Mouse (Mus musculus) cerebral cortex, adult 2 months (tissue): ENCODE results near the gene Cpeb2.

Experiments
- WGBS: fragments of 180-500 bp; shearing (Covaris S2); methylation state at CpG from one replicate; pipeline ENCODE4 v1.1.7; 2018; 5-methylcytosine and 5-hydroxymethylcytosine counted together

The Cpeb2 gene

DNA sequence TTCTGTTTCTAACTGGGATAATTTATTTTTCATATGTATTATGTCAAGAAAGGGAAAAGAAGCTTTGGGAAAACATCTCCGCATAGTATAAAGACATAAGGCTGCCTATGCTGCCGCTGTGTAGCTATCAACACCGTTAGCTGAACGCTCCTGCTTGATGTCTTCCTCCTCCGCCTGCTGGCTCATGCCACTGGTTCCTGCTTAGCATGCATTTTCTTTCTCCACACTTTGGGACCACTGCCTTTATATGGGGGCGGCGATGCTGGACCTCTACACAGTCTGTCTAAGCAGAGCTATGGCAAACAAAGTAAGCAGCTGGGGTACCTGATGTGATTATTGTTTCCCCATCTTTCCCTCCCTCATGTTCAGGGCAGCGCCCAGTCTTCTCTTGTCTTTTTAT, 13.3 kb downstream of the Cpeb2 start:
- 41% methylated on average over 8 of the region's 8 CpGs for WGBS

DNA sequence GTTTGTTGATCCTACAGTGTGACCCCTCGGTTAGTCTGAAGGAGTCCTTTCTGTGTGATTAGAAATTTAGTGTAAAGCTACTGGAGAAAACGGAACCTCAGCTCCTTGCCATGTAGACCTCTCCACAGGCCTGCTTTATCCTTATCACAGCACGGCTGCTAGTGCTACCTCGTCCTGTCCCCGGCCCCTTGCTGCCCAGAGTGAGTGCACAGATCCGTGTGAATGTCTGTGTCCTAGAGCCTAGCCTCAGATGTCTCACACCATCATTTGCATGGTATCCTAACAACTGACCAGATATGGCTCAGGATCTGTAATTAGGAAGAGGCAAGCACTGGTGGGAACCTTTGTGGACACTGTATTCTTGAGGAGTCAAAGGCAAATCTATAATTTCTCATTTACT, 14.0 kb downstream of the Cpeb2 start:
- 64% methylated on average over 6 of the region's 6 CpGs for WGBS

DNA sequence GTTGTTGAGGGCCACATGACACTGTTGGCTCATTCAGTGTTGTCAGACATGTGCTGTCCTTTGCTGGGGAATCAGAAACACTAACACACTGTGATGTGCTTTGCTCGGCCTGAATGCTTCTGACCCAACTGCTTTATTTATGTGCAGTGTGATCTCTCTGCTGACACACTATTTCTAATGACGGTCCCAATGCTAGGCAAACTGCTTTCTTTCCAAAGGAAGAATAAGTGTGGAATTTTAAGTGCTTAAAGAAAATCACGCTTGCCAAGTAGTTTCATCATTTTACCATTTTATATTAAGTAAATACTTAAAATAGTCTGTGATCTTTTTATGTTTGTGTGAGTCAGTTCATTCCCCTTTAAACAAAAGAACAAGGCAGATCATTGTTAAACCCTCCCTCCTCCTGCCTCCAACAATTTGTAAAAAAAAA, 15.0 kb downstream of the Cpeb2 start:
- WGBS = 10% methylated on average over 3 of the region's 3 CpGs

DNA sequence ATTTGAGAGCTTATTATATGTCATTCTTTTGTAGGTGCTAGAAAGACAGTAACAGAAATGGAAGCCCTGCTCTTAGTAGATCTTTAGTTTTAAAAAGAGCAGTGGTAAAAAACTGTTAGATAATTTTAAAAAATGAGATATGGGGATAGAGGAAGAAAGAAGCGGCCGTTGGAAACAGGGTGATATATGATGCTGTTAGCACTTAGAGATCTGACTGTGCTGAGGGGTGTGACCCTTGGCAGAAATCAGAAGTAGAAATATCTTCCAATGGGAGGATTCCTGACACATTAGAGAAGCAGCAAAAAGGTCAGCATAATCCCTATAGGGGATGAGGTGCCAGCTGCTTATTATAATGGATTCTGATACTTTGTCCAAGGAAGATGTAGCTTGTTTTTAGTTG, 24.5 kb downstream of the Cpeb2 start:
- 71% methylated on average over 2 of the region's 2 CpGs for WGBS

DNA sequence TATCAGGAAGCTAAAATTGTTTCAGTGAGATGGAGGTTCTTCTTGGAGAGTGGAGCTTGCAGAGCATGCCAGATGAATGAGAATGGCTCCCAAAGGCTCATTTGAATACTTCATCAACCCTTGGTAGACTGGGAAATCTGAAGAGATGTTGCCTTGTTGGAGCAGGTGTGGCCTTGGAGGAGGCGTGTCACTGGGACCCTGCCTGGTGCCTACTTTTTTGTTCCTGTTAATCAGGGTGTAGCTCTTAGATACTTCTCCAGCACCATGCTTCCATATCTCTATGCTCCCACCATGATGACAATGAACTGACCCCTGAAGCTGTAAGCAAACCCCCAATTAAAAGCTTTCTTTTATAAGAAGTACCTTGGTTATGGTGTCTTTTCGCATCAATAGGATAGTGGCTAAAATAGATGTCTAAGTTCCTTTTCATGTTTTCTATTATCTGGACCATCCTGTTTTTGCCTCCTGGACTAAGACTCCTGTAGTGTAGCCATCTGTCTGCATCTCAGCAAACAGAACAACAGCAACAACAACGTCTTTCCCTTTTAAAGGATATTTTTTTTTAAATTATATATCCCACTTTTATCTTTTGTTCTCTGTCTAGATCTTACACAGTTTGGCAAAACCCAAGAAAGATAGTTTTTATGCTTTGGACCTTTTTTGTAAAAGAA, 25.6 kb downstream of the Cpeb2 start:
- 81% methylated on average over 3 of the region's 3 CpGs for WGBS

DNA sequence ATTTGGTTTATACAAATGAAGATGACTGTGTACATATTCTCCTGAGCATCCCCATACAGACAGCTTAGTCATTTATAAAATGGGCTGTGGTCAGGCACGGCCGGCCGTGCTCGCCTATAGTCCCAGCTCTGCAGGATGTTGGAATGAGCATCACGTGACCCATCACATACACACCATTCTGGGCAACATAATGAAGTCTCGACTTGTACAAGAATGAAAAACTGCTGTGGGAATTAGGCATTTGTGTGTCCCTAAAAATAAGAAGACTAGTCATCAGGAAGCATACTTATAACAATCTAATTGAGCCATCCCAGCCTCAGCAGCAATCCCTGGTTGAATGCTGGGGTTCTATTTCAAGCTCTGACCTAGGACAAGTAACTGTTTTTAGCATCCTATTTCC, 28.8 kb downstream of the Cpeb2 start:
- WGBS = 42% methylated on average over 6 of the region's 6 CpGs

DNA sequence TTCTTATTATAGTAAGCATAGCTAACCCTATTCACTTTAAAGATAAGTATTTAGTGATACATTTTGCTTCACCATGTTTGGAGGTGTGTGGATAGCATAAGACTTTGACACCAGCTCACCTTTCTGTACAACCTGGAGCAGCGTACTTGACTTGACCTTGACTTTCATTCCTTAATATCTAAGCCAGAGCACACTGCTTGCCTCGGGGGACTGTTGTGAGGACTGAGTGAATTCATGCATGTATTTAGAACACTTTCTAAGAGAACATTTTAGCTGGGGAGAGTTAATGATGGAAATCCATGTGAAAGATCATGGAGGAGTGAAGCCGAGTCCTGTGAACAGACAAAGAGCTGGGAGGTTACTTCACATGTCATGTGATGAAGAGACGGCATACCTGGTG, 31.0 kb downstream of the Cpeb2 start:
- WGBS = 78% methylated on average over 4 of the region's 4 CpGs

DNA sequence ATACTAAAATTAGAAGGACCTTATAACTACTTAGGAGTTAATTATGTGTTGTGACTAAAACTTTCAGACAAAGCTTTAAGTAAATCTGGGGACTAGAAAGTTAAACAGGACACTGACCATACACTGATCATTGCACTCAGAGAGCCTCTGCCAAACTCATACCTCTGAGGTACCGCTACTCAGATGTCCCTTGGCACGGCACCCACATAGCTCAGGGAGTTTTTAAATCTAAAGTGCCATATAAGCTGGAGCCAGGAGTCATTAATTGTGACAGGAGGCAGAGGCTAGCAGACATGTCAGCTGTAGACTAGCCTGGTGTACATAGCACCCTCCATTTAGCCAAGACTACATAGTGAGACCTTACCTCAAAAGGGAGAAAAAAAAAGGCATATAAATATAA, 31.7 kb downstream of the Cpeb2 start:
- WGBS = 89% methylated on average over 2 of the region's 2 CpGs

DNA sequence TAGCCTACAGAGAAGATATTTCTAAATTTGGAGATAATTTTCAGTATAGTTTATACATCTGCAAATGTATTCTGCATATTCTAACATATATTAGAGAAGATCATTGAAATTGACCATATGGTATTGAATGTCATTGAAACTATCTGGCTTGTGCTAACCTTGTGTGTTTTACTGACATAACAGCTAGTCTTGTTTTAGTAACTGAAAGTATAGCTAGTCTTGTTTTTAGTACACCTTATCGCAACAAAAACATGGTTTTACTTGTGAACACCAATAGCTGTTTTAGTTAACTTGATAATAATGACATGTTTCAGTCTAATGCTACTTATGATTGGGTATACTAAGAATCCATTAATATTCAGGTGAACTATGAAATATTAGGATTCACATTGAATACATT, 45.0 kb downstream of the Cpeb2 start:
- WGBS = 98% methylated on average over 1 of the region's 1 CpGs

DNA sequence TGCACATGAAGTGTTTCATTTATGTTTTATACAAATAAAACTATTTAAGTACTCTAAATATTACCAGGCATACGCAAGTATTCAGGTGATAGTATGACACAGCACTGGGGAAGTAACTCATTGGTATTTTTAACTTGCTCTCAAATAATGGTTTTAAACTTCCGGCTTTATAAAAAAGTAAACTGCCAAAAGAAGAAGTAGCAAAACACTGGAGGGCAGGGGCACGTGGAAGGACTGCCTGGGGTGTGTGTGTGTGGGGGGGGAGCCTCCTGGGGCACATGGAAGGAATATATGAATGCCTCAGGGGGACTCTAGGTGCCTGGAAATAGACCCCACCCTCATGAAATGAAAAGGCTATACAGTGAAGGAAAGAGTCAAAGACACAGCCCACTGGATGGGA, 46.8 kb downstream of the Cpeb2 start:
- 75% methylated on average over 3 of the region's 3 CpGs for WGBS

DNA sequence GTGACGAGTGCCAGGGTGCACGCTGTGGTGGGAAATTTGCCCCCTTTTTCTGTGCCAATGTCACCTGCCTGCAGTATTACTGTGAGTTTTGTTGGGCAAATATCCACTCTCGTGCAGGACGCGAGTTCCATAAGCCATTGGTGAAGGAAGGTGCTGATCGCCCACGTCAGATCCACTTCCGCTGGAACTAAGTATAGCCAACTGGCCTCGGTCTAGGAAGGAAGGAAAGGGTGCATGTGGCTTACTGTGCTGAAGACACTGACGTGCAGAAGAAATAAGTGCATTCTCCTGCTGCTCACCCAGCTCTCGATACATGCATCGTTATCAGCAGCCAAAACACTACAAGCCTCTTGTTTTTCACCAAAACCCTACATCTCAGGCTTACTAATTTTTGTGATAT, 52.8 kb downstream of the Cpeb2 start:
- 42% methylated on average over 12 of the region's 12 CpGs for WGBS

DNA sequence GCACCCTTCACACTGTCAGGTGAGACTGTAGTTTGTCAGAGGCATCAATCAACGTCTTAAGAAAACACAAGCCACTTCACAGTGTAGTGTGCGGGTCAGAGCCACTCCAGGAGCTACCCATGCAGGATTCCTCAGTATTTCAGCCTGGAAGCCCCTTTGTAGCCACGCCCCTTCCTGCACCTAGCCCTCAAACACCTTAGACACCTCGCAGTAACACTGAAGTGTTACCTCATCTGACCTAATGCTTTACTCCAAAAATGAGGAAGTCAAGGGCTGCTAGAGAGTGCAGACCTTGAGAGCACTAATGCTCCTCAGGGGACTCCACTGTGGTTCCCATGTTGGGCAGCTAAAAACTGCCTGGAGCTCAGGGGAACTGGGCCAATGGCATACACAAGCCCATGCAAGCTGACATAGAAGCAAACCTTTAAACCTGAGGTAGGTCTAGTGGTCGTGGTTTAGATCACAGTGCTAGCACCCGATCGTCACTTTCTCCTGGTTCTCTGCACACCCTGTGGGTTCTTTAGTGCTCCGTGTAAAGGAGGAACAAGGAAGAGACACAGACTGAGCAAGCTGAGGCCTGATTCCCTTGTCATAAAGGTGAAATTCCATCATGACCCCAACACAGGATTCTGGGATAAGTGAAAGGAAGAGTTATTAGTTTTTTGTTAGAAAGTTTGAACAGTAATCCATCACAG, 56.9 kb downstream of the Cpeb2 start:
- 87% methylated on average over 8 of the region's 8 CpGs for WGBS

DNA sequence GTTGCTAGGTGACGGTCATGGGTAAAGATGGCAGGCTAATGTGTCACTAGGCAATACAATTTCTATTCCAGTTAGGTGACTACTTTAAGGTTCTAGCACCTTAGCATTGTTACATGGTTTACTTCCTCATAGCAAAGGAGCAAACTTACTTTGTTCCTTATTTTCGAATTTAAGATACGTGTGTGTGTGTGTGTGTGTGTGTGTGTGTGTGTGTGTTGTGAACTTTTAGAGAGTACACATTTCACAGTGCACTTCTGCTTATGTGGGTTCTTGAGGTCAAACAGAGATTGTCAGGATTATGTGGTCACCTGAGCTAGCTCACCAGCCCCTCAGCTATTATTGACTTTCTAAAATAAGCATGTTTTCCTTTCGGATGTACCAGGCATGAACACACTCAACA, 60.2 kb downstream of the Cpeb2 start:
- 85% methylated on average over 4 of the region's 4 CpGs for WGBS

DNA sequence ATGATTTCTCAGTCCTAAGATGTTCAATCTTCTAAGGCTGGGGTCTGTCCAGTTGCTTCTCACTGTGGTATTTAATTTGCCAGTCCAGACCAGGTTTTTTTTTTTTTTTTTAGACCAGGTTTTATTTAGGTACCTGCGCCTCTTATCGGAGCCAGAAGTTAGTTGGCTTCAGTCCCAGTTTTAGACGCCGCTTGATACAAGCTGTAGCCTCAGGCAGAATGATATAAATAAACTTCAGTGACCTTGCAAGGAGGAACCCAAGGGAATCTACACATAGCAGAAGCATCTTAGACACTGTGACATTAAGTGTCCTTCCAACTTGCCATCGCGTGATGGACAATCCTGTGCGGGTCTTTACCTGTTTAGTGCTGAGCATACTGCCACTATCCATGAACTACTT, 64.5 kb downstream of the Cpeb2 start:
- 59% methylated on average over 7 of the region's 7 CpGs for WGBS

DNA sequence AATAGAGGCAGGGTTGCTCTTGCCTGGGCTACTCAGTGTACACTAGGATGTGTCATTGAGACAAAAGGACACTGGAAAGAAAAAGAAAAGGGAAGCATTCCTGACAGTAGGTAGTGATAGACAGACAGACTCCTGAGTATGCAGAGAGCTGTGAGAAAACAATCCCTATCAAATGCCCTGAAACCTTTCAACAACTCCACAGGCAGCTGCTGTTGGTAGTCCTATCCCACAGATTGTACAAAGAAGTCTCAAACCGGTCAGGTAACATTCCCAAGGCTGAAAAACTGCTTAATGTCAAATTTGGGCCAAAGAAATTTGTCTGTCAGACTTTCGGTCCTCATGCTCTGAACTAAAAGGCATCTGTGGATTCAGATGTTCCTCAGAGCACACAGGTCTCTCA, 66.0 kb downstream of the Cpeb2 start:
- WGBS = 91% methylated on average over 2 of the region's 2 CpGs

DNA sequence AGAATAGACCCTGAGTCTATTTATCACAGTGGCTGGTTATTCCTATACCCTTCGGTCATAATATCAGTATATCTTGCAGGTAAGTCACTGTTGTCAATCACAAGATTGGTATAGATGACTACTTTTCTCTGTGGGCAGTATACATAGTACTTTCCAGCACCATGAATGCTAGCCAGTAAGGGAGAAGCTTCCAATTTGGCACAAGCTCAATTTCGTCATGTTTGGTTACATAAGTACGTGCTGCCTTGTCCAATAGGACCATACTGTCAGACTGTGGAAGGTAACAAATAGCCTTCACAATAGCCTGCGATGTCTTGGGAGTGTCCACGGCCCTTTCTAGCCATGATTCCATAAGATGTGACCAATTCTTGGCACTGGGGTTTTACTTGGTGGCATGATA, 67.1 kb downstream of the Cpeb2 start:
- WGBS = 96% methylated on average over 5 of the region's 5 CpGs

DNA sequence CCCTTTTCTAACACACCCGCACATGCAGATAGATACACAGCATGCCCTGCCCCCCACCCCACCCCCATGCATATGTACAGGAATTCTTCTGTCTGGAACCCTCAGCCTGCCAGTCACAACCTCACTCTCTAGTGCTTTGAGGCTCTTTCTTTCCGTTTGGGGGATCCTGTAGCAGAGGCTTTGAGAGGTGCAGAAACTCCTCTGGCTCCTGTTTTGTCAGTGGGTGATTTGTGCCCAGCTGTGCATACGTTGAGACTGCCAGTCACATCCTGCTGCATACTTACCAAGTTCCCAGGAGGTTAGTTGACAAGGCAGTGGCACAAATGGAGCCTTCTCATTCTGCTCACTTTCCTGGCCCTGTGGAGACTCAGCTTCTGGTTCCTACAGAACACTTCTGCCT, 68.0 kb downstream of the Cpeb2 start:
- 74% methylated on average over 3 of the region's 3 CpGs for WGBS

DNA sequence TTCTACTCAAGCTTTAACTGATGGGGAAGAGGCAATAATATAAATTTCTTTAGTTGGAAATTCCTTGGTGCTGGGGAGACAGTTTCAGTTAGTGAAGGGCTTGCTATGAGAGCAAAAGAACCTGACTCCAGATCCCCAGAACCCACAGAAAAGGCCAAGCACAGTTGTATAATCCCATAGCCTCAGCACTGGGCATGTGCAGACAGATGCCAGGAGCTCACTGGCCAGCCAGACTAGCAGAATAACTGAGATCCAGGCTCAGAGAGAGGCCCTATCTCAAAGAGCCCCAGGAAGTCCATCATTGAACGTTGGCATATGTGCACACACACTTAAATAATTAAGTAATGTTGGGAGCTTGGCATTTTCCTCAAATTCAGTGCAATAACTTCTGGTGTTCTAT, 70.5 kb downstream of the Cpeb2 start:
- WGBS = 46% methylated on average over 1 of the region's 1 CpGs

DNA sequence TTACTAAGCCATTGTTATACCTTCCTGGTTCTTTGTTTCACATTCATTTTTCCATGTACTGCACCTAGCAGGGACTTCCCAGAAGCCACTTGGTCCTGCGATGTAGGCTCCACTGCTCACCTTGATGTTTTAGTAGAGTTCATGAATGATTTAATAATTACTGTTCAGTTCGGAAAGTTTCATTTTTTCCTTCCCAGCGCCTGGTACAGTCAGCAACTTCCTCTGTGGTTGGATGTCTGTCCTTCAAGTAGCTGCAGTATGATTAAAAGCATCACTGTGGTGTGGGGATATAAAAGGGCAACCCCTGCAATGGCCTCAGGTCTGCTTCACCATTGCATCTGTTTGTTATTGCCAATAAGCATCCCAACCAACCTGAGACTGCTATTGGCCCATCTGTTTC, 72.5 kb downstream of the Cpeb2 start:
- 95% methylated on average over 3 of the region's 3 CpGs for WGBS

DNA sequence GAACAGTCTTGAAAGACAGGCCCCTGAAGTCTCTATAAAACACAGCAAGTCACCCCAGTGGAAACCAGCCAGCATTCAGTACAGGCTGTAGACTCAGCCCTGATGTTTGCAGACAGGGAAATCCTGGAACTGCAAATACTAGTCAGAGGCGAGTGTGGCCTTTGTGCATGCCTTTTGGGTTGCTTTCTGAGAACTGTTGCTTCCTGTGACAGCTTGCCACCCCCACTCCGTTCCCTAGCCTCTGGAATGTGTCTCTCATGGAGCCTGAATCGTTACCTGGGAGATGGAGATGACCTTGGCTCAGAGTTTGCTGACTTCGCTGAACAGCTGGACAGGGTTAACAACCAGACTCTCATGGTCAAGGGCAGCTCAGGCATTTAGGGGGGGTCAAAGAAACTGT, 77.0 kb downstream of the Cpeb2 start:
- WGBS = 64% methylated on average over 4 of the region's 4 CpGs

DNA sequence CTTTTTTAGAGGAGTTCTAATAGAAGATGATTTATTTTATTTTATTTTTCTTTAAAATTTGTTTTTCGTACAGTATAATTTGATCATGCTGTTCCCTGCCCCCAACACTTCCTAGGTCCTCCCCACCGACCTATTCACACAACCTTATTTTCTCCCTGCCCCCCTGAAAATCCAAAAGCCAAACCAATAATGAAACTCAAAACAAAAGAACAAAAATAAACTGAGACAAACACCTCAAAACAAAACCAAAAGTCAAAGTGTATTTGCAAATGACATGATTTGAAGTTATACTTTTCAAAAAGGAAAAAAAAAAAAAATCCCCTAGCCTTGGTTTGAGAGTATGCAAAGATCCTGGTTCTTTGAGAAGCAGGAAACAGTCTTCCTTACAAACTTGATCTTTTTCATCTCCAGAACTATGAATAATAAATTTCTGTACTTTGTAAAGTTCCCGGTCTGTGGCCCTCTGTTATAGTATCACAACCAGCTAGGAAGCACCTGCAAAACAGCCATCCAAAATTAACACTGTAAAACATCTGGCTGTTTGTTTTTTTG, 91.4 kb downstream of the Cpeb2 start:
- WGBS = 85% methylated on average over 3 of the region's 3 CpGs

DNA sequence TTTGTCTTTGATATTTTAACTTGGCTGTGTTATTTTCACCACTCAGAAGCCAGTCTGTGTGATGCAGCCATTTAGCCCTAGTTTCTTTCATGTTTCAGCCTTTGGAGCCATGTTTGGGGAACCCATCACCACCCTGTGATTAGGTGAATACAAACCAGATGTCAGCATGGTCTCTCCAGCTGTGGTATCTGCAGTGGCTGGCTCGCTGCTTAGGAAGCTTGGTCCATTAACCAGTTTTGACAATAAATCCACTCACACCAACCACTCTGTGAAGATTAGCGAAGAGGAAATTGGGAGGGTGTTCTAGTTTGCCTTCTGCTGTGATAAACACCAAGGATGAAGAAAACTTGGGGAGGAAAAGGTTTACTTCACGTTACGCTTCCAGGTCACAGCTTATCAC, 92.6 kb downstream of the Cpeb2 start:
- 88% methylated on average over 4 of the region's 4 CpGs for WGBS

DNA sequence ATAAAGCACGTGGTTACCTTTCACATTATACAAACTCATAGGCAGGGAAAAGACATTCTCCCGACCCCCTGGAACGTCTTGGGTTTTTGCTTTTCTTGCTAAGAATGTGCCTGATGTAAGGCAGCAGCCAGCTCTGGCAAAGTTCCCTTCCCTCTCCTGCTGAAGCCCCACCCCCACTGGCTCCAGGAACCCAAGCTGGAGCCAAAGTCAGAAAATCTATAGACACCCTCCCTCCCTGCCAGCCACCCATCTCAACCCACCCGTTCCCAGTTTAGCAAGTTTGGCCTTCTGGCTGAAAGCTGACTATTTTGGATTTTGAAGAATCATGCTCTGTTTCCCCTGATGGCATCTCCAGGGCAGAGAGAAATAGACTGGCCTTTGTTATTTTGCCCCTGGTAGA, 95.6 kb downstream of the Cpeb2 start:
- 17% methylated on average over 4 of the region's 4 CpGs for WGBS

DNA sequence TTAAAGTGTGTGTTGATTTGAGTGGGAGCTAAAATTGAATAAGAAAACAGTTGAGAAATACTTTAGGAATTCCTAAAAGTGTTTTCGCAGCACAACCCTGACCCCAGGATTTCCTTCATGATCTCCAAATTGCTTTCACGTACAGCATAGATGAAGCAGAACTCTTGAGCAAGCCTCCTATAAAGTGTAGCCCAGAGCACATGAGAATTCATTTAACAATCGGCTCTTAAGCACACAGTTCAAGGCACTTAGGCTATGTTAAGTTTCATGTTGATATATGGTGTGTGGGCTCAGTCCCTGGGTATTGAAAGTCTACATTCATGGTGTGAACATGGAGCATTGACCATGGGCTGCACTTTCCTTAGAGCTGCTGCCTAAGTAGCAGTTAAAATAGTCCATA, 97.3 kb downstream of the Cpeb2 start:
- WGBS = 81% methylated on average over 3 of the region's 3 CpGs
